Mouse (Mus musculus): ENCODE results near the gene Btbd6. TPM values are rescaled to one million over a fixed set of nuclear protein-coding genes. Genes with fewer than 3 reads are reported as not detected.

Btbd6 gene
- polyA plus RNA-seq, 1 experiment from 2014 or later = 34.5 TPM

DNA sequence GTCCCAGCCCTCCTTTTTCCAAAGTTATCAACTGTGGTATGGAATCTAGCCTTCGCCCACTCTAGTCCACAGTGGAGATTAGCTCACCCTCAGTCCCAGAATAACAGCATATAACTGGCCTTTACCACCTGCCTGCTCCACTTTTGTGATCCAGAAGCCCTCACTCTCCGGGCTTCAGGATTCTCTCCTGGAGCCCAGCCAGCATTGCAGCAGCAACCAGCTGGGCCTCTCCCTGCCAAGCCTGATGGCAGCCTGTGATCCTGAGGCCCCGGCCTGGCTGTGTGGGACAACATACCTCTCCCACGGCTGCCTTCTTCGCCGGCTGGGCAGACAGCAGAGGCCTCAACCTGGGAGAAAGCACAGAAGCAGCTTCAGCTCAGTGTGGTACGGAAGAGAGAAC lies 14.9 kb upstream of the Btbd6 start:
- Histone ChIP-seq H3K9ac (no peak overlapping the region), H3K9me3 (replicated peaks) (no peaks in the 10 kb centered on the region), H3K27ac (no peak overlapping the region), H3K36me3 (peaks cover 74% of the 10 kb centered on the region), H3K4me1 (no peaks in the 10 kb centered on the region), H3K27me3 (no peaks in the 10 kb centered on the region), H3K4me2 (replicated peaks) (no peak overlapping the region), H3K4me3 (no peak overlapping the region)
- ATAC-seq (ENCODE audit: low FRiP score) = no peak
- 87% methylated on average over 7 of the region's 7 CpGs for WGBS

DNA sequence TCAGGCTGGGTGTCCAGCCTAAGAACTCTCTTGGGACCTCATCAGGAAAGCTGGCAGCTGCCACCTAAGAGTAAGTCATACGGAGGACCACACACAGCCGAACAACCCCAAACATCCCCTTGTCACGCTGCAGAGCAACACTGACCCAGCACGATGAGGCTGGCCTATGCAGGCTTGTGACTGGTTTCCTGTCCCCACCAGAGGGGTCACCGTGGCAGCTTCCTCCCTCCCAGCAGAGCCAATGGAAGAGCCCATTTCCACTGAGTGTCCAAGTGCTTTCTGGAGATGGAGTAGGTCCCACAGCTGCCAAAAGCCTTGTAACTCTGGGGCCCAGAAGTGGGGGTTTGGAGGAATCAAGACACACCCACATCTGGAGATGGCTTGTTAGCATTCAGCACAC lies 14.4 kb upstream of the Btbd6 start:
- Histone ChIP-seq H3K9me3 (replicated peaks) (no peaks in the 10 kb centered on the region), H3K4me2 (replicated peaks) (no peak overlapping the region), H3K4me3 (no peak overlapping the region), H3K27ac (no peak overlapping the region), H3K4me1 (no peaks in the 10 kb centered on the region), H3K36me3 (peaks cover 78% of the 10 kb centered on the region), H3K27me3 (no peaks in the 10 kb centered on the region), H3K9ac (no peak overlapping the region)
- ATAC-seq (ENCODE audit: low FRiP score) = no peak
- WGBS = 80% methylated on average over 5 of the region's 5 CpGs

DNA sequence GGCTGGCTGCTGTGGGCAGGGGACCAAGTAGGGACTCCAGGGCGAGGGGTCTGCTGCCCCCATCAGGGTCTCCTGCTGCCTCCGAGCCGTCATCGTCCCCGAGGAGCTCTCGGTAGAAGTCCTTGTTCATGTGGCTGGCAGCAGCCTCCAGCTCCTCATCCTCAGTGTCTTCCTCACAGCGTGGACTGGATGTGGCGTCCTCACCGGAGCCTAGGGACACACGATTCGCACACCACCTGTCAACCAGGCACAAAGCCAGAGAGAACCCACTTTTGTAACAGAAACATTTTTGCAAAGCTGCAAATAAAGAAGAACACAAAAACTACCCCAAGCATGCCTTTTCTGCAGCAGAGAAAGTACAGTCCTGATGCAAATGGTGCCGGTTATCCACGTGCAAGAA lies 10.5 kb upstream of the Btbd6 start:
- Histone ChIP-seq H3K9me3 (replicated peaks) (no peaks in the 10 kb centered on the region), H3K27me3 (no peaks in the 10 kb centered on the region), H3K4me2 (replicated peaks) (no peak overlapping the region), H3K27ac (no peak overlapping the region; the same call in 1 of the 2 replicates), H3K4me3 (no peak overlapping the region), H3K36me3 (peaks cover 96% of the 10 kb centered on the region), H3K9ac (no peak overlapping the region), H3K4me1 (no peaks in the 10 kb centered on the region)
- 95% methylated on average over 13 of the region's 13 CpGs for WGBS
- no peak for ATAC-seq (ENCODE audit: low FRiP score)

- no peak overlapping the region for H3K4me2 ChIP-seq (replicated peaks)
- H3K36me3 ChIP-seq = peaks cover 95% of the 10 kb centered on the region
- no peaks in the 10 kb centered on the region for H3K4me1 ChIP-seq
- 69% methylated on average over 8 of the region's 8 CpGs for WGBS
- ATAC-seq (ENCODE audit: low FRiP score) = no peak
- H3K9me3 ChIP-seq (replicated peaks) = no peaks in the 10 kb centered on the region
- no peaks in the 10 kb centered on the region for H3K27me3 ChIP-seq
- no peak overlapping the region for H3K4me3 ChIP-seq
- no peak overlapping the region for H3K27ac ChIP-seq
- no peak overlapping the region for H3K9ac ChIP-seq
These were observed 7.3 kb upstream of the Btbd6 start for GRCm38 (mm10) chr12:112968943-112969342.

DNA sequence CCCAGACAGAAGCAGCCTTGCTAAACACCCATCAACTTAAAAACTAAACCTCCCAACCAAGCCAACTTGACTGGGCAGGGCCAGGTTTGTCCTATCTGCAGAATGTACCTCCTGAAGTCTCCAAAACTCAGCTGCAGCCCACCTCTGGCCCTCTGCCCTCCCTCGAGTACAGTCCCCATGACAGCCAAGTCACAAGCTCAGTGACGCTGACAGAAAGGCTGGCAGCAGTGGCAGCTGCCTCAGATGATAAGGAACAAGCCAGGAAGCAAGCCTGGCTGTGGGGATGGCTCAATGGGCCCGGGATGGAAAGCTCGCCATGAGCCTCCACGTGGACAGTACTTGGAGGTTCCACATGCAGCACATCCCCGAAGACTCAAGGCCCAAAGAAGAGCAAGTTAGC lies 6.7 kb upstream of the Btbd6 start:
- H3K27ac ChIP-seq = no peak overlapping the region
- no peaks in the 10 kb centered on the region for H3K9me3 ChIP-seq (replicated peaks)
- peaks cover 94% of the 10 kb centered on the region for H3K36me3 ChIP-seq
- 96% methylated on average over 6 of the region's 6 CpGs for WGBS
- no peaks in the 10 kb centered on the region for H3K27me3 ChIP-seq
- H3K9ac ChIP-seq = no peak overlapping the region
- no peak for ATAC-seq (ENCODE audit: low FRiP score)
- no peak overlapping the region for H3K4me2 ChIP-seq (replicated peaks)
- no peaks in the 10 kb centered on the region for H3K4me1 ChIP-seq
- no peak overlapping the region for H3K4me3 ChIP-seq

DNA sequence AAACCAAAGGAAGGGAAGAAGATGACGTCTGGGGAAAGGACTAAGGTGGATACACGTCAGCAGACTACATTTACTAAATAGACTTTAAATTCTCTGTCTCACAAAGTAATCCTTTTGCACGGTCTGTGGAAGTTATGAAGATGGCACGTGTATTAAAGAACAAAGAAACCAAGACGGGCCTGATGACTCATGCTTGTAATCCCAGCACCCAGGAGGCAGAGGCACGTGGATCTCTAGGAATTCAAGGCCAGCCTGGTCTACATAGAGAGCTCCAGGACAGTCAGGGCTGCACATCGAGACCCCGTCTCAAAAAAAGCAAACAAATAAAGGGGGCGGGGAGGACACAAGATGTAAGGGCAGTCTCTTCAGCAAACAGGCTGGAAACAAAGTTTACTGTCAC lies 1.5 kb upstream of the Btbd6 start:
- H3K27ac ChIP-seq = no peak overlapping the region
- H3K4me3 ChIP-seq = no peak overlapping the region
- no peak overlapping the region for H3K4me2 ChIP-seq (replicated peaks)
- peaks cover 68% of the 10 kb centered on the region for H3K36me3 ChIP-seq
- 90% methylated on average over 9 of the region's 9 CpGs for WGBS
- H3K4me1 ChIP-seq = peaks cover 15% of the 10 kb centered on the region
- H3K9ac ChIP-seq = no peak overlapping the region
- H3K27me3 ChIP-seq = no peaks in the 10 kb centered on the region
- no peaks in the 10 kb centered on the region for H3K9me3 ChIP-seq (replicated peaks)
- no peak for ATAC-seq (ENCODE audit: low FRiP score)

DNA sequence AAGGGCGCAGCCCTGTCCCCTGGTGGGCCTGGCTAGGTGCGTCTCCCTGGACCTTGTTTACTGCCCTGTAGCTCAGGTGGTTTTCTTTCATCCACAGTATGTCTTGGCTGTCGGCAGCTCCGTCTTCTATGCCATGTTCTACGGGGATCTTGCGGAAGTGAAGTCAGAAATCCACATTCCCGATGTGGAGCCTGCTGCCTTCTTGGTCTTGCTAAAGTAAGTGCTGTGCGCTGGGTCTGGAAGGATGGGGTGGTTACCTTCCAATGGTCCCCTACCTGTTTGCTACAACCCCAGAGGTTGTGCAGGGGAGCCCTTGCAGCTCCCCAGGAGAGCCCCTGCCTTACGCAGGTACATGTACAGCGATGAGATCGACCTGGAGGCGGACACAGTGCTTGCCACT lies 874 bp downstream of the Btbd6 start:
- H3K4me2 ChIP-seq (replicated peaks) = peak overlapping the region; percentile 85
- H3K4me1 ChIP-seq = peaks cover 15% of the 10 kb centered on the region
- 41% methylated on average over 12 of the region's 12 CpGs for WGBS
- H3K36me3 ChIP-seq = peaks cover 70% of the 10 kb centered on the region
- peak overlapping the region; percentile 70 for H3K4me3 ChIP-seq
- peak overlapping the region; percentile 94 for H3K27ac ChIP-seq
- no peaks in the 10 kb centered on the region for H3K9me3 ChIP-seq (replicated peaks)
- peak overlapping the region; percentile 90 for H3K9ac ChIP-seq
- H3K27me3 ChIP-seq = no peaks in the 10 kb centered on the region
- no peak; the same call in 1 of the 2 replicates for ATAC-seq (ENCODE audit: low FRiP score)

DNA sequence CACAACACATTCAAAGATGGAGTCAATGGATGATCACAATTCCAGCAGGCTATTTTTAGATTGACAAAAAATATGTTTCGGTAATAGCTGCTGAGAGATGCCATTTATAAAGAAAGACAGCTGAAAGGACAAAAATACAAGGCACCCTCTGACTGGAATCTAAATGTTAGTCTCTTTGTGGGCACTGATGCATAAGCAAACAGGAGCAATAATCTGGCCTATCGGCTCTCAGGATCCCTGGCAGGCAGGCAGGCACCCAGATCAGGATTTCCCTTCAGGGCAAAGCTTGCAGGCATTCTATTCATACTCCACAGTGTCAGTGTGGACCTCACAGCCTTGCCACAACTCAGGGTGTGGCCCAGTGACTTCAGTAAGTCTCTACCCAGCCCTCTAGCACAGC lies 5.7 kb downstream of the Btbd6 start:
- H3K27ac ChIP-seq = no peak overlapping the region
- H3K4me1 ChIP-seq = peaks cover 6% of the 10 kb centered on the region
- H3K27me3 ChIP-seq = no peaks in the 10 kb centered on the region
- 76% methylated on average over 2 of the region's 2 CpGs for WGBS
- no peak overlapping the region for H3K4me2 ChIP-seq (replicated peaks)
- H3K9ac ChIP-seq = no peak overlapping the region
- no peaks in the 10 kb centered on the region for H3K9me3 ChIP-seq (replicated peaks)
- H3K4me3 ChIP-seq = no peak overlapping the region
- H3K36me3 ChIP-seq = peaks cover 85% of the 10 kb centered on the region
- no peak for ATAC-seq (ENCODE audit: low FRiP score)

- peaks cover 68% of the 10 kb centered on the region for H3K36me3 ChIP-seq
These were observed 9.1 kb downstream of the Btbd6 start for GRCm38 (mm10) chr12:112985346-112985745.

GRCm38 (mm10) chr12:112987877-112988276 lies 11.6 kb downstream of the Btbd6 start:
- no peak overlapping the region for H3K4me2 ChIP-seq (replicated peaks)

More at GRCm38 (mm10) chr12:112985346-112985745, 9.1 kb downstream of the Btbd6 start:
- Histone ChIP-seq H3K4me1 (no peaks in the 10 kb centered on the region), H3K4me3 (no peak overlapping the region), H3K9me3 (replicated peaks) (no peaks in the 10 kb centered on the region), H3K27me3 (no peaks in the 10 kb centered on the region), H3K4me2 (replicated peaks) (no peak overlapping the region), H3K9ac (no peak overlapping the region), H3K27ac (no peak overlapping the region)
- 92% methylated on average over 6 of the region's 6 CpGs for WGBS
- no peak for ATAC-seq (ENCODE audit: low FRiP score)

DNA sequence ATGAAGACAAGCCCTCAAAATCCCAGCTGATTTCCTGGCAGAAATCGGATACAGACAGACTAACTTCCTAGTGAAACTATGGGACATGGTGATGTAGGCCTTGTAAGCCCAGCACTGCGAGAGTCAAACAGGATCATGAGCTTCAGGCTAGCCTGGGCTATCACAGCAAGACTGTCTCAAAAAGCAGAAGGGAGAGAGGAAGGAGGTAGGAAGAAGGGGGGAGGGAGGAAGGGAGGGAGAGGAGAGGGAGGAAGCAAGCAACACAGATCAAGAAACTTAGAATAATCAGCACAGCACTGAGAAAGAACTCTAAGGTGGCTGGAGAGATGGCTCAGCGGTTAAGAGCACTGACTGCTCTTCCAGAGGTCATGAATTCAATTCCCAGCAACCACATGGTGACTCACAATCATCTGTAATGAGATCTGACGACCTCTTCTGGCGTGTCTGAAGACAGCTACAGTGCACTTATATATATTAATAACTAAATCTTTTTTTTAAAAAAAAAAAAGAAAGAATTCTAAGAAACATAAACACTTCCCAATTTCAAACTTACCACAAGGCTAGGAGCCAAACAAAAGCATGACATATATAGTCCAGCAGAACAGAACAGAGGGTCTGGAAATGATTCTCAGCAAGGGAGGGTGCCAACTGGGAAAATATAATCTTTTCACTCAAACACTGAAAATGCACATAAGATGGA lies 14.6 kb downstream of the Btbd6 start:
- no peaks in the 10 kb centered on the region for H3K9me3 ChIP-seq (replicated peaks)
- H3K27ac ChIP-seq = no peak overlapping the region
- H3K36me3 ChIP-seq = peaks cover 46% of the 10 kb centered on the region
- H3K4me2 ChIP-seq (replicated peaks) = no peak overlapping the region
- H3K27me3 ChIP-seq = no peaks in the 10 kb centered on the region
- H3K4me1 ChIP-seq = no peaks in the 10 kb centered on the region
- no peak overlapping the region for H3K4me3 ChIP-seq
- H3K9ac ChIP-seq = no peak overlapping the region
- 88% methylated on average over 5 of the region's 5 CpGs for WGBS
- ATAC-seq (ENCODE audit: low FRiP score) = no peak

More at GRCm38 (mm10) chr12:112987877-112988276, 11.6 kb downstream of the Btbd6 start:
- no peak overlapping the region for H3K4me3 ChIP-seq
- H3K9ac ChIP-seq = no peak overlapping the region
- ATAC-seq (ENCODE audit: low FRiP score) = no peak
- H3K9me3 ChIP-seq (replicated peaks) = no peaks in the 10 kb centered on the region
- H3K27me3 ChIP-seq = no peaks in the 10 kb centered on the region
- no peaks in the 10 kb centered on the region for H3K4me1 ChIP-seq
- WGBS = 76% methylated on average over 6 of the region's 6 CpGs
- peaks cover 60% of the 10 kb centered on the region for H3K36me3 ChIP-seq
- no peak overlapping the region for H3K27ac ChIP-seq

DNA sequence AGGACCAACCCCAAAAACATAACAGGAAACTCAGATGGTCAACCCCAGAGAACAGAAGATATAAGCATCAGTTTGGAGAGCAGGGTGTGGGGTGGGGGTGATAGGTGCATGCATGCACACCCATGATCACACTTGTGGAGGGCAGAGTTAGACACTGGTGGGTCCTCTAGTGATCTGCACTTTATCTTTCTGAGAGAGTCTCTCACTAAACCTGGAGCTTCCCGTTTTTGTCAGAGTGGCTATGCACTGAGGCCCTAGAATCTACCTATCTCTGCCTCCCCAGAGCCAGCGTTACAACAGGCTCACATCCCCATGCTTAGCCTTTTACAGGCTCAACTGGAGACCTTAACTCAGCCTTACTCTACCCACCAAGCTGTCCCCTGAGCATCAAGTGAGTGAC lies 15.2 kb downstream of the Btbd6 start:
- Histone ChIP-seq H3K4me1 (no peaks in the 10 kb centered on the region), H3K27ac (no peak overlapping the region), H3K4me3 (no peak overlapping the region), H3K27me3 (no peaks in the 10 kb centered on the region), H3K36me3 (peaks cover 43% of the 10 kb centered on the region), H3K4me2 (replicated peaks) (no peak overlapping the region), H3K9ac (no peak overlapping the region), H3K9me3 (replicated peaks) (no peaks in the 10 kb centered on the region)
- no peak for ATAC-seq (ENCODE audit: low FRiP score)
- 88% methylated on average over 2 of the region's 2 CpGs for WGBS

GRCm38 (mm10) chr12:112994153-112994552 lies 17.9 kb downstream of the Btbd6 start:
- Histone ChIP-seq H3K27me3 (no peaks in the 10 kb centered on the region), H3K4me1 (peaks cover 17% of the 10 kb centered on the region), H3K4me2 (replicated peaks) (no peak overlapping the region), H3K27ac (no peak overlapping the region), H3K36me3 (peaks cover 34% of the 10 kb centered on the region), H3K9me3 (replicated peaks) (no peaks in the 10 kb centered on the region), H3K4me3 (no peak overlapping the region), H3K9ac (no peak overlapping the region)
- 84% methylated on average over 4 of the region's 4 CpGs for WGBS
- ATAC-seq (ENCODE audit: low FRiP score) = no peak

Data from hindbrain, embryonic 12.5 days (tissue).